Mouse (Mus musculus) intestine, postnatal 0 days (tissue): ENCODE measurements at regions not wholly inside any gene's neighbourhood (a gene's known extent, or its start where the extent isn't known, plus 50 kb on each side); places are given as distances from the start of the nearest gene placed in this dataset.
A peak's percentile ranks its signal among the peaks of the same experiment; 100 is the strongest.
"Not testable (repeated sequence)": the region's sequence is repeated elsewhere in the genome, so short reads cannot be mapped to it uniquely, and the experiment has no call there.

ENCODE experiments used
- ATAC-seq: fragments of 200-750 bp; cut with Nextera tagmentation; 2 replicates; pipeline ENCODE4 v1.8.0; 2017; ENCODE audit warnings: mild to moderate bottlenecking, moderate TSS enrichment, moderate library complexity
- H3K27ac ChIP-seq: fragments of 300-500 bp; sonication (generic); 2 replicates; pipeline ENCODE4 v1.5.1; 2014; ENCODE audit warnings: mild to moderate bottlenecking, low read depth, low read length, moderate library complexity
- H3K27me3 ChIP-seq: fragments of 300-500 bp; sonication (generic); replicated peaks from 2 replicates; pipeline ENCODE4 v1.6.1; 2014; ENCODE audit warnings: low read length, mixed read lengths; ENCODE audit not compliant: control insufficient read depth, insufficient read depth
- H3K36me3 ChIP-seq: fragments of 300-500 bp; sonication (generic); 2 replicates; pipeline ENCODE4 v1.6.1; 2014; ENCODE audit warnings: mild to moderate bottlenecking, moderate library complexity; ENCODE audit not compliant: control insufficient read depth, insufficient read depth
- H3K4me1 ChIP-seq: fragments of 300-500 bp; sonication (generic); replicated peaks from 2 replicates; pipeline ENCODE4 v1.6.1; 2014; ENCODE audit warnings: antibody characterized with exemption, low read length, mixed read lengths; ENCODE audit not compliant: control insufficient read depth, insufficient read depth
- H3K4me2 ChIP-seq: fragments of 300-500 bp; sonication (generic); replicated peaks from 2 replicates; pipeline ENCODE4 v1.6.1; 2014; ENCODE audit warnings: low read depth, mild to moderate bottlenecking, moderate library complexity
- H3K4me3 ChIP-seq: fragments of 300-500 bp; sonication (generic); 2 replicates; pipeline ENCODE4 v1.5.1; 2014; ENCODE audit warnings: low read depth, low read length
- H3K9ac ChIP-seq: fragments of 300-500 bp; sonication (generic); 2 replicates; pipeline ENCODE4 v1.6.1; 2014; ENCODE audit warnings: mild to moderate bottlenecking, low read depth, low read length
- H3K9me3 ChIP-seq: fragments of 300-500 bp; sonication (generic); 2 replicates; pipeline ENCODE4 v1.6.1; 2016; ENCODE audit warnings: mixed run types; ENCODE audit not compliant: control insufficient read depth
- CTCF ChIP-seq: sonication (generic); IDR thresholded peaks from 2 replicates; pipeline ENCODE4 v1.5.1; 2016; ENCODE audit warnings: low read depth, mild to moderate bottlenecking, control low read depth, antibody characterized with exemption, moderate library complexity
- WGBS: fragments of 180-500 bp; shearing (Covaris S2); extraction: QIAGEN DNeasy Blood & Tissue Kit; methylation state at CpG from one replicate; pipeline ENCODE4 v1.1.7; 2014; 5-methylcytosine and 5-hydroxymethylcytosine counted together

- 89% methylated on average over 16 of the region's 16 CpGs for WGBS
- Histone ChIP-seq H3K4me2 (no peak overlapping the region), H3K27ac (no peak overlapping the region), H3K4me1 (no peaks in the 10 kb centered on the region; the same call in 1 of the 2 replicates), H3K9ac (no peak overlapping the region), H3K36me3 (no peaks in the 10 kb centered on the region), H3K4me3 (no peak overlapping the region), H3K9me3 (no peaks in the 10 kb centered on the region), H3K27me3 (no peaks in the 10 kb centered on the region)
- no peak for TF ChIP-seq CTCF
- no peak for ATAC-seq
Observed at GRCm38 (mm10) chr5:148750002-148750734, 179.0 kb downstream of the Katnal1 start.

- Histone ChIP-seq H3K27me3 (no peaks in the 10 kb centered on the region), H3K9me3 (no peaks in the 10 kb centered on the region), H3K4me2 (0 out of 2 replicates have a peak overlapping the region, but pooled peaks have one; percentile 13), H3K4me3 (no peak overlapping the region), H3K36me3 (no peaks in the 10 kb centered on the region), H3K27ac (peak overlapping the region; percentile 21), H3K9ac (no peak overlapping the region), H3K4me1 (no peaks in the 10 kb centered on the region)
- TF ChIP-seq CTCF = no peak
- peak; percentile 75 for ATAC-seq
- WGBS = 70% methylated on average over 21 of the region's 21 CpGs
Observed at GRCm38 (mm10) chr5:148747972-148748764, 181.0 kb downstream of the Katnal1 start.

GRCm38 (mm10) chr5:148747549-148747948, 181.6 kb downstream of the Katnal1 start:
- H3K27me3 ChIP-seq = no peaks in the 10 kb centered on the region
- WGBS = 93% methylated on average over 3 of the region's 3 CpGs
- H3K27ac ChIP-seq = no peak overlapping the region
- no peaks in the 10 kb centered on the region for H3K36me3 ChIP-seq
- H3K4me3 ChIP-seq = no peak overlapping the region
- no peak for TF ChIP-seq CTCF
- H3K9me3 ChIP-seq = no peaks in the 10 kb centered on the region
- H3K4me2 ChIP-seq = no peak overlapping the region
- no peak for ATAC-seq
- H3K9ac ChIP-seq = no peak overlapping the region
- H3K4me1 ChIP-seq = no peaks in the 10 kb centered on the region

- not testable (repeated sequence) for H3K27me3 ChIP-seq, H3K36me3 ChIP-seq, H3K4me3 ChIP-seq, H3K9me3 ChIP-seq, H3K9ac ChIP-seq, H3K4me2 ChIP-seq, H3K4me1 ChIP-seq, H3K27ac ChIP-seq
- WGBS = 59% methylated on average over 6 of the region's 6 CpGs
- 0 out of 2 replicates have a peak, but pooled peaks have one; percentile 29 for ATAC-seq
Observed at GRCm38 (mm10) chr5:148746726-148747125, 182.4 kb downstream of the Katnal1 start.

- ATAC-seq = no peak
- TF ChIP-seq CTCF = no peak
- WGBS = 80% methylated on average over 7 of the region's 7 CpGs
Observed at GRCm38 (mm10) chr5:148744676-148745391, 184.3 kb downstream of the Katnal1 start.

More at GRCm38 (mm10) chr5:148744676-148745391, 184.3 kb downstream of the Katnal1 start:
- Histone ChIP-seq H3K36me3 (no peaks in the 10 kb centered on the region), H3K9me3 (no peaks in the 10 kb centered on the region), H3K4me1 (0 out of 2 replicates have a peak, but pooled peaks cover 3% of the 10 kb centered on the region), H3K4me3 (no peak overlapping the region), H3K27ac (no peak overlapping the region), H3K9ac (no peak overlapping the region), H3K27me3 (no peaks in the 10 kb centered on the region), H3K4me2 (no peak overlapping the region)
